Mouse (Mus musculus): ENCODE measurements around the gene Lrrn4.

Gene Lrrn4

DNA sequence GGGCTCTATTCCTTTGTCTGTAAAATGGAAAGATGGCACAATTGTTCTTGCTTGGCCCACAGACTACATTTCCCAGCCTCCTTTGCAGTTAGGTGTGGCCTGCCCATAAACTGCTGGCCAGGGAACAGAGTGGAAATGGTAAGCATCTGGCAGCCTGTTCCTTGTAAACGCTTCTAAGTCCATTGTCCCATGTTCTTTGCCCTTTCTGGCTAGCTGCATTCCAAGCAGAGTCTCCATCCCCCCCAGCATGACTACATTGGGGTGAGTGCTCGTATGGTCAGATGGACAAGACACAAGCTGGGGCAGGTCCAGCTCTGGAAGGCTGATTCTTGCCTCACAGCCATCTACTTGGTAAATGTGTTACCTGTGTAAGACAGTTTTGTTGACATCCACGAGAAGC lies 9.0 kb downstream of the Lrrn4 start:
- DNase-seq (ENCODE audit: low read depth, low spot score) = no peak

DNA sequence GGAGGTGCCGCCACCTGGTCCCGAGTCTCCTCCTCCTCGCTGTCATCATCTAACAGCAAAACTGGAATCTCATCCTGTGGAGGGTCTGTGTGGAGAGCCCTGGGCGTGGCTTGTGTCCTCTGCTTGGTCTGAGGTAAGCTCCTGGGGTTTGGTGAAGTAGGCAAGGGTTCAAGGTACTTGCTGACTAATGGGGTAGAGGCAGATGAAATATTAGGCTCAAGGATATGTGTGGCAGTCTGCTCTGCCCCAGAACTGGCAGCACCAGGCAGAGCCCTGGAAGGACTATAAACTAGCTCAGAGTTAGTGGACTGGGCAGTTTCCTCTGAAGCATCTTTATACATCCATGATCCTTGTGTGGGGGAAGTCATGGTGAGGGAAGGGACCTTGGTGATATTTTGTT lies 10.4 kb downstream of the Lrrn4 start:
- no peak for DNase-seq (ENCODE audit: low read depth, low spot score)

DNA sequence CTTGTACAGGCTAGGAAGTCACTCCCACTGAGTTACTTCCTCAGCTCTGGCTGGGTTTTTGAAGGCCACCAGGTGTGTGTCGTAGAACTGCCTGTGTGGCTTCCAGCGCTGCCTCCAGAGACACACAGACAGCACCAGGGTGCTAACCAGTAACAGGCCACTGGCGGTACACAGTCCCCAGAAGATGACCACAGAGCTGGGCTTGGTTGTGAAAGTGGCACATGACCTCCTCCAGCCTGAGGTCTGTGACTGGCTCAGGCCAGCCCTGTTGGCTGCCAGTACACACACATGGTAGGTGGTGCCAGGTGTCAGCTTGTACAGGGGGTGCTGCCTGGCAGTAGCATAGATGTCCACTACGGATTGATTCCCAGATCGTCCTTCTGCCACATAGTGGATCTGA lies 11.0 kb downstream of the Lrrn4 start:
- no peak for DNase-seq (ENCODE audit: low read depth, low spot score)

DNA sequence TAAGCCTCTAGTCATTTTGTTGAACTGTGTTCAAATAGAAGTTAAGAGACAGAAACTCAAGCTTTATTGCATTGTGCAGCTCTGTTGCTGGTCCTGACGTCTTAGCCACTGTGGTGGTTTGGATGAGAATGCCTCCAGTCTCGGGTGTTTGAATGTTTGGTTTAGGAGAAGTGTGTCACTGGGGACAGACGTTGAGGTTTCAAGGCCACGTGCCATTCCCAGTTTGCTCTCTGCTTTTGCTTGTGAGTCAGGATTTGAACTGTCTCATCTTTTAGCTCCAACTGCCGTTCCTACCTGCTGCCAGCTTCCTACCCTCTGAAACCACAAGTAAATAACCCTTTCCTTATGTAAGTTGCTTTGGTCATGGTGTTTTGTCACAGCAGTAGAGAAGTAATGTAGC lies 13.2 kb downstream of the Lrrn4 start:
- no peak for DNase-seq (ENCODE audit: low read depth, low spot score)

DNA sequence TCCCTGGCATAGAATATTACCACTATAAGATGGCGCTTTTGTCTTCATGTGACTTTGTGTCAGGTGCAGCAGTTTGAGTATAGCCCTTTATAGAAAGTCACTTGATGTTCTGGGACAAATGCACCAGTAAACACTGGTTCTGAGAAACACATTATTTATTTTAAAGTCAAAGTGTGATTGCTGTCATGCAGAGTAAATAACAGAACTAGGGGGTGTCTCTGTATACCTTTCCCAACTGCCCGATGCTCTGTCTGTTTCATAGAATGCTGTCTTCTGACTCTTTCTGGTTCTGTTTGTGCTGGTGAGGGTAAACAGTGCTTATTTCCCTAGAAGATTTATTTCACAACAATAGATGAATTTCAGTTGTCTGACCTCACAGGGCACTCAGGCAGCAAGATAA lies 17.4 kb downstream of the Lrrn4 start:
- DNase-seq (ENCODE audit: low read depth, low spot score) = no peak

- no peak for DNase-seq (ENCODE audit: low read depth, low spot score)
These were observed 19.2 kb downstream of the Lrrn4 start for GRCm38 (mm10) chr2:132861456-132861855.

- no peak for DNase-seq (ENCODE audit: low read depth, low spot score)
These were observed 20.3 kb downstream of the Lrrn4 start for GRCm38 (mm10) chr2:132860435-132860834.

GRCm38 (mm10) chr2:132856333-132856732 lies 24.4 kb downstream of the Lrrn4 start:
- DNase-seq (ENCODE audit: low read depth, low spot score) = no peak

- DNase-seq (ENCODE audit: low read depth, low spot score) = no peak
These were observed 27.6 kb downstream of the Lrrn4 start for GRCm38 (mm10) chr2:132853051-132853450.

DNA sequence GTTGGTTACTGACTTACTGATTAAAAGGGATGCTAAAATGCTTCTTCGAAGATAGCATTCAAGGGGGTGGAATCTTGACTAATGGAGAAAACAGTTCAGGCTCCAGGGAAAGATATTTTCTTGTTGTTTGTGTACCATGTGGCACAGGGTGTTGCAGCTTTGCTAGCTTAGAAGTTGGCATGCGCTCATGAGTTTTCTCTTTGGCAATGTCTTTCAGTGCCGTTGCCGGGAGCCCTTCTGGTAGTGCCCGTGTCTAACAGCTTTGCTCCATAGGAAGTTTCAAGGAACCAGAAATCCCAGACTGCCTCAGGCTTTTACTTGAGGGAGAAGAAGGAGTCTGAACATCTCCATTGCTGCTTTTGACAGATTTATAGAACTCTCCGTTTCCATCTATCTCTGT lies 31.6 kb downstream of the Lrrn4 start:
- no peak for DNase-seq (ENCODE audit: low read depth, low spot score)

- no peak for DNase-seq (ENCODE audit: low read depth, low spot score)
These were observed 32.3 kb downstream of the Lrrn4 start for GRCm38 (mm10) chr2:132848361-132848760.

DNA sequence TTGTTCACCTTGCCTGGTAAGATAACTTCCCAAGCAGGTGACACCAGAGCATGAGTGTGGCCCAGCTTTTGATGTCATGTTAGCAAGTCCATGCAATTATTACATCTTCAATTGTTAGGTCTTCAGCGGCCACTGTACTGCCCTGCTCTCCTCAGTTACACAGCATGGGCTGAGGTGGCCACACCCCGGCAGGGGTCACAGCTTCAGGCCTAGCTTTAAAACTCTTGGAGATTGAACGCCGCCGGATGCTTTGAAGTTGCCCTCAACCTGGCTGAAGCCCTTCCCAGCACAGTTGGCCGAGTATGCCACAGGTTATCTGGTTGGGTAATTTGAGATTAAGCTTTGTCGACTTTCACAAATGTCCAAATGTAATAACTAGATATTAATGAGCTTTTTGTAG lies 33.1 kb downstream of the Lrrn4 start:
- DNase-seq (ENCODE audit: low read depth, low spot score) = peak; percentile 36

DNA sequence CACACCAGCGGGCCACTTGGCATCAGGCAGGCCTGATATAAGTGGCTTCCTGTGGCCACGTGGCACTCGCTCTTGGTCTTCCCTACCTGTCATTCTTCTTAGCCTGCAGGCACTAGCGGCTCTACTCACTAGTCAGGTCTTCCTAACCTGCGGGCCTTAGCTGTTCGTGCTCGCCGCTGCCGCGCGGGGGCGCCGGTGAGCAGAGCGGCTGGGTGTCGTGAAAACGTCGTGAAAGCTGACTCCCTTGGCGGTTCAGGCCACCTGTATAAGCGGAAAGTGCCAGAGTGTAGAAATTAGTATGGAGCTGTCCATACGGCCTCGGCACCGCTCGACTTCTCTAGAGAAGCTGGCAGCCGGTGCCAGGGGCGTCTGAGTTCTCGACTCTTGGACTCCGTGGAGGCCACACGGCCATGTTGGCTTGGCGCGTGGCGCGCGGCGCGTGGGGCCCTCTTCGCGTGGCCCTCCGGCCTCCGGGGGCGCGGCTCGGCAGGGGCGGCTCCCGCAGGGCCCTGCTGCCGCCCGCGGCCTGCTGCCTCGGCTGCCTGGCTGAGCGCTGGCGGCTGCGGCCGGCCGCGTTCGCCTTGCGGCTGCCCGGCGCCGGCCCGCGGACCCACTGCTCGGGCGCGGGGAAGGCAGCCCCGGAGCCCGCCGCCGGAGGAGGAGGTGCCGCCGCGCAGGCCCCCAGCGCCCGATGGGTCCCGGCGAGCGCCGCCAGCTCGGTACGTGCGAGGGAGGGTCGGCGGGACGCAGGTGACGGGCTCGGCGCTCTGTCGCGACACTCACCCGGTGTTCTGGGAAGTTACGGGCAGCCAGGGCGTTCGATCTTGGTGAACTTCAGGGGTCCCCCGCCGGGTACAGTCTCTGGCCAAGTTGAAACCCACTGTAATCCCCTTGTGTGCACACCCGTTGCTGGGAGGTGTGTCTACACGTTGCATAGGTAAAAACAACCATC lies 34.0 kb downstream of the Lrrn4 start, which contains the start of gene Crls1:
Crls1 (plus strand) TSS at position 260 of the 952 bp plus-strand sequence.
- peak; percentile 97 for DNase-seq (ENCODE audit: low read depth, low spot score)

DNA sequence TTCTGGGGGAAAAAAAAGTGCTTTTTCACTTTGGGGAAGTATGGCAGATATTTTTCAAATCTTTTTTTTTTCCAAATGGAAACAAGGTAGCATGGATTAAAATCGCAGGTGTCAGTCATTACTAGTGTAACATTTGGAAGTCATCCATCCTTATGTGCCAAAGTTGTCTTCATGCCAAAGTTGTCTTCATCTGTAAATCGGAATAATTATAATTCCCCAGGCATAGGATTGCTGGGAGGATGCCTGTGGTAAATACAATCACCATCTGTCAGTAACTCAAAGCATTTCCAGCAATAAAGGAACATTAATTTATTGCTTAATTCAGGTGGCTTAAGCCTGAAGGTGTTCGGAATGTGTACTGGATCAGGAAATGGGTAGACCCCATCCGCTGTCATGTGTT lies 39.6 kb downstream of the Lrrn4 start:
- no peak for DNase-seq (ENCODE audit: low read depth, low spot score)
